Mouse (Mus musculus) intestine, embryonic 14.5 days (tissue): ENCODE results near the gene Zfand3. TPM values are rescaled to one million over a fixed set of nuclear protein-coding genes. Genes with fewer than 3 reads are reported as not detected.

ENCODE experiments used
- ATAC-seq: fragments of 200-750 bp; cut with Nextera tagmentation; replicated peaks from 2 replicates; pipeline ENCODE4 v1.8.0; 2017; ENCODE audit warnings: low read depth, moderate number of reproducible peaks, moderate TSS enrichment, moderate library complexity; ENCODE audit not compliant: low FRiP score, low TSS enrichment
- DNase-seq: peaks from one replicate; pipeline ENCODE4 v3.0.0-alpha.2; 2018; ENCODE audit warnings: low spot score
- H3K27ac ChIP-seq: fragments of 300-500 bp; sonication (generic); 2 replicates; pipeline ENCODE4 v1.5.1; 2014; ENCODE audit warnings: low read depth, mild to moderate bottlenecking, control low read depth
- H3K27me3 ChIP-seq: fragments of 300-500 bp; sonication (generic); replicated peaks from 2 replicates; pipeline ENCODE4 v1.6.1; 2014; ENCODE audit warnings: low read length, control low read depth; ENCODE audit not compliant: control insufficient read depth, insufficient read depth
- H3K36me3 ChIP-seq: fragments of 300-500 bp; sonication (generic); 2 replicates; pipeline ENCODE4 v1.6.1; 2014; ENCODE audit warnings: low read length, control low read depth; ENCODE audit not compliant: control insufficient read depth, insufficient read depth
- H3K4me1 ChIP-seq: fragments of 300-500 bp; sonication (generic); replicated peaks from 2 replicates; pipeline ENCODE4 v1.6.1; 2014; ENCODE audit warnings: low read length, control low read depth, mixed read lengths; ENCODE audit not compliant: control insufficient read depth, insufficient read depth
- H3K4me2 ChIP-seq: fragments of 300-500 bp; sonication (generic); 2 replicates; pipeline ENCODE4 v1.6.1; 2014; ENCODE audit warnings: low read length
- H3K4me3 ChIP-seq: fragments of 300-500 bp; sonication (generic); 2 replicates; pipeline ENCODE4 v1.5.1; 2014; ENCODE audit warnings: low read depth, low read length, control low read depth, mixed read lengths
- H3K9ac ChIP-seq: fragments of 300-500 bp; sonication (generic); 2 replicates; pipeline ENCODE4 v1.6.1; 2014; ENCODE audit warnings: mild to moderate bottlenecking, low read length
- H3K9me3 ChIP-seq: fragments of 300-500 bp; sonication (generic); 2 replicates; pipeline ENCODE4 v1.6.1; 2016; ENCODE audit warnings: low read length, control low read depth; ENCODE audit not compliant: control insufficient read depth
- WGBS: fragments of 180-500 bp; shearing (Covaris S2); extraction: QIAGEN DNeasy Blood & Tissue Kit; methylation state at CpG from one replicate; pipeline ENCODE4 v1.1.7; 2014; 5-methylcytosine and 5-hydroxymethylcytosine counted together
- polyA plus RNA-seq: library from polyadenylated mRNA; unstranded; fragments of >200 nt; fragmentation: Nextera tagmentation; extraction: Ambion mirVana; gene quantifications from 2 replicates; pipeline ENCODE4 v1.2.1, GENCODE M21; 2014

The Zfand3 gene
- polyA plus RNA-seq, 1 experiment from 2014 or later = 40.9 TPM

GRCm38 (mm10) chr17:30051523-30052346, 47.2 kb downstream of the Zfand3 start:
- H3K27ac ChIP-seq = no peak overlapping the region
- DNase-seq (no peak), ATAC-seq (no peak)
- WGBS = 82% methylated on average over 5 of the region's 5 CpGs
- no peaks in the 10 kb centered on the region for H3K9me3 ChIP-seq
- H3K27me3 ChIP-seq = no peaks in the 10 kb centered on the region
- no peaks in the 10 kb centered on the region for H3K36me3 ChIP-seq
- H3K4me2 ChIP-seq = no peak overlapping the region
- no peaks in the 10 kb centered on the region for H3K4me1 ChIP-seq
- H3K9ac ChIP-seq = no peak overlapping the region
- no peak overlapping the region for H3K4me3 ChIP-seq

GRCm38 (mm10) chr17:30052347-30052742, 47.8 kb downstream of the Zfand3 start:
- Histone ChIP-seq H3K27ac (no peak overlapping the region), H3K4me2 (no peak overlapping the region), H3K4me3 (no peak overlapping the region), H3K36me3 (no peaks in the 10 kb centered on the region), H3K9me3 (no peaks in the 10 kb centered on the region), H3K4me1 (no peaks in the 10 kb centered on the region), H3K9ac (no peak overlapping the region), H3K27me3 (no peaks in the 10 kb centered on the region)
- ATAC-seq (no peak), DNase-seq (peak; percentile 28)
- 94% methylated on average over 5 of the region's 5 CpGs for WGBS

- Histone ChIP-seq H3K4me3 (no peak overlapping the region), H3K27ac (no peak overlapping the region), H3K36me3 (no peaks in the 10 kb centered on the region), H3K27me3 (no peaks in the 10 kb centered on the region), H3K9me3 (no peaks in the 10 kb centered on the region), H3K9ac (no peak overlapping the region), H3K4me2 (no peak overlapping the region), H3K4me1 (no peaks in the 10 kb centered on the region)
- WGBS = 66% methylated on average over 9 of the region's 9 CpGs
- ATAC-seq = no peak
- DNase-seq = peak; percentile 42
Observed at GRCm38 (mm10) chr17:30053463-30053862, 48.9 kb downstream of the Zfand3 start.

- Histone ChIP-seq H3K27ac (no peak overlapping the region), H3K4me3 (no peak overlapping the region), H3K4me2 (no peak overlapping the region), H3K36me3 (no peaks in the 10 kb centered on the region), H3K9me3 (no peaks in the 10 kb centered on the region), H3K9ac (no peak overlapping the region), H3K27me3 (no peaks in the 10 kb centered on the region), H3K4me1 (no peaks in the 10 kb centered on the region)
- ATAC-seq (no peak), DNase-seq (peak; percentile 38)
- 88% methylated on average over 2 of the region's 2 CpGs for WGBS
Observed at GRCm38 (mm10) chr17:30053871-30054270, 49.3 kb downstream of the Zfand3 start.

- DNase-seq = peak; percentile 44
- Histone ChIP-seq H3K4me2 (no peak overlapping the region), H3K27me3 (no peaks in the 10 kb centered on the region), H3K4me3 (no peak overlapping the region), H3K27ac (no peak overlapping the region), H3K36me3 (no peaks in the 10 kb centered on the region), H3K9ac (no peak overlapping the region), H3K4me1 (peaks cover 4% of the 10 kb centered on the region; the same call in 1 of the 2 replicates), H3K9me3 (no peaks in the 10 kb centered on the region)
- ATAC-seq = no peak
- WGBS = 83% methylated on average over 5 of the region's 5 CpGs
Observed at GRCm38 (mm10) chr17:30056226-30056625, 51.7 kb downstream of the Zfand3 start.

- DNase-seq = peak; percentile 37
- no peak overlapping the region for H3K27ac ChIP-seq
- H3K4me2 ChIP-seq = no peak overlapping the region
- no peaks in the 10 kb centered on the region for H3K9me3 ChIP-seq
- peaks cover 4% of the 10 kb centered on the region; the same call in 1 of the 2 replicates for H3K4me1 ChIP-seq
- 71% methylated on average over 3 of the region's 3 CpGs for WGBS
- H3K9ac ChIP-seq = no peak overlapping the region
- no peaks in the 10 kb centered on the region for H3K27me3 ChIP-seq
- no peak for ATAC-seq
- H3K4me3 ChIP-seq = no peak overlapping the region
- H3K36me3 ChIP-seq = no peaks in the 10 kb centered on the region
Observed at GRCm38 (mm10) chr17:30058594-30058993, 54.1 kb downstream of the Zfand3 start.

GRCm38 (mm10) chr17:30059066-30059465, 54.5 kb downstream of the Zfand3 start:
- Histone ChIP-seq H3K4me2 (no peak overlapping the region), H3K36me3 (no peaks in the 10 kb centered on the region), H3K27ac (no peak overlapping the region), H3K9me3 (no peaks in the 10 kb centered on the region), H3K4me1 (peaks cover 4% of the 10 kb centered on the region; the same call in 1 of the 2 replicates), H3K9ac (no peak overlapping the region), H3K27me3 (no peaks in the 10 kb centered on the region), H3K4me3 (no peak overlapping the region)
- no peak for ATAC-seq
- peak; percentile 38 for DNase-seq
- 70% methylated on average over 5 of the region's 5 CpGs for WGBS

- ATAC-seq = no peak
- H3K27ac ChIP-seq = no peak overlapping the region
- H3K9me3 ChIP-seq = no peaks in the 10 kb centered on the region
- peaks cover 4% of the 10 kb centered on the region; the same call in 1 of the 2 replicates for H3K4me1 ChIP-seq
- no peak overlapping the region for H3K9ac ChIP-seq
- WGBS = 56% methylated on average over 8 of the region's 8 CpGs
- H3K27me3 ChIP-seq = no peaks in the 10 kb centered on the region
- H3K4me3 ChIP-seq = no peak overlapping the region
- H3K36me3 ChIP-seq = no peaks in the 10 kb centered on the region
- H3K4me2 ChIP-seq = no peak overlapping the region
- DNase-seq = peak; percentile 48
Observed at GRCm38 (mm10) chr17:30061100-30061837, 56.7 kb downstream of the Zfand3 start.
